Mouse (Mus musculus) left cerebral cortex, adult 11 months (tissue): ENCODE results near the gene Itga1.
A peak's percentile ranks its signal among the peaks of the same experiment; 100 is the strongest.

Experiments
- DNase-seq: peaks from one replicate; pipeline ENCODE4 v3.0.0; 2022; ENCODE audit warnings: low spot score

Itga1 gene

DNA sequence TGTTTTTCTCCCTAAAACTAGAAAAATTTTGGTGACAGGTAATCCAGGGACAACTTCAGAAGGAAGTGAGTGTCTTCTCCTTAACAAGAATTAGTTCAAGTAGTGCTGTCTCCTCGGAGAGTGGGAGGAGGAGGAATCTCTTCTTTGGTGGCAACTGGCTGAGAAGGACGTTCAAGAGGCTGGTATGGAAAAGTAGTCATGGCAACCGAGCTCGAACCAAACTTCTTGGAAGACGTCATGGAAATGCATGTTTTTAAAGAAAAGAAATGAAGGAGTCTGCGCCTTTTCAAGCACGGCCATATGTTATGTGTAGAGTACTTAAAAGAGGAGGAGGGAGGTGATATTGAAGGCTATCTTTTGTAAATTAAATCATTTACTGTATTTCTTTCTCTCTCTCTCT, 49.2 kb downstream of the Itga1 start:
- DNase-seq = peak; percentile 28

DNA sequence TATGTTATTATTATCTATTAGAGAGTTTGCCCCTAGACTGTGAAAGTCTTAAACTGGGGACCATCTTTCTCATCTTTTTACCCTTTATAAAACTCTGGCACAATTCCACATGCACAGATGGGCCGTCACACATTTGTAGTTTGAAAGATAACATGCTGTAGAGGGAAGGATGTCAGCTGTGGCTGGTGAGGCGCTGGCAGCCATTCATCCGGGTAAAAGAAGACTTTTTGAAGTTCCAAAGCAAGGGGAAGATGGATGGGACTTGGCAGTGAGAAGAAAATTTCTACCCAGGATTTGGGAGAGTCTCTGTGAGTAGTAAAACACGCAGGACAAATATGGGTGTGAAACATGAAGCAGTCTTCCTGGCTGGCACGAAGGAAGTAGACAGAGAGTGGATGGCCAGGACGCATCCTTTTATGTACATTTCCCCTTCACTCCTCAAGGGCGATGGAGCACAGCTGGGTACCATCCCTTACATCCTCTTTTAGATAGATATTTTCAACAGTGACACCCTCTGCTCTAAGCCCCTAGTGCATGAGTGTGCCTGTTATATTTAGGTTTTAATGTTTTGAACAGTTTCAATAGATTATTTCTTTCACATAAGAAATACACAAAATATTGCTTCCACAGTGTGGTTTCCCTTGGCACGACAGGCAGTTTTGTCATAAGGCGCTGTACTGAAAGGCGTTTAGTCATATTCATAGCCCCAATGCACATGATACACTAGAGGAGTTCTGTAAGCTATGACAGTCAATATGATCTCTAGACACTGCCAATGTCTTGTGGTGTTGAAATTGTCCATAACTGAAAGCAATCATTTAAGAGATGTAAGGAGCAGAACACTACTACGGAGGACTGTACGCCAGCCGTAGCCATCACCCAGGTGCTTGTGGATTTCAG, 50.9 kb downstream of the Itga1 start:
- DNase-seq = no peak

DNA sequence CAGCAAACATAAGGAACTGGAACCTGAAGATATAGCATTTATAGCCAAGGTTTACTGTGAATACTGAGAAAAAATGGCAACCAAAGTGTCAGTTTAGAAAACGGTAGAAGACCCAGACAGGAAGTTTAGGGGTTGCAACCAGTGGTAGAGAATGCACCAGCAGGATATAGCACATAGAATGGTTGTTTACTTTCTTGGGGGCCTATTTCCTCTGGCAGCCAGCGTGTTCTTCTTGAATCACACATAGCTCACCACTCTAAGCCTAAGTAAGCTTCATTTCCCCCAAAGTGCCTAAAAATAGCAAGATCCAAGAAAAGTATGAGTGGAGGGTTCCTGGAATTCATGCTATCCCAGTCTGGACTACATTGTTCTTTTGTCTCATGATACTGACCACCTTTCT, 59.1 kb downstream of the Itga1 start:
- no peak for DNase-seq

DNA sequence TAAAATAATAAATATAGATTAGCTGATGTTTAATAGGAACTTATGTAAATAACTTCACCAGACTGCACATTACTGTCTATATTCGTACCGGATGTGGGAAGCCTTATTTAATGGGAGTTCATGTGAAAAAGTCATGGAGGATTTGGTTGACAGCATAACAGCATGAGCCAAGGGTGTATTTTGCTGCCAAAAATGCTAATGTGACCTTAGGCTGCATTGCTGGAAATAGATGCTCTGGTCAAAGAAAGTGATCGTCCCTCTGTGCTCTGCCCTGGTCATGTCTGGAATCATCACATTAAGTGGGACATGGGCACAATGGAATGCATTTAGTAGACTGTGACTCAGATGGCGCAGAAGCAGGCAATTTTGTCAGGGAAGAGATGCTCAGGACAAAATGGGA, 64.5 kb downstream of the Itga1 start:
- no peak for DNase-seq

DNA sequence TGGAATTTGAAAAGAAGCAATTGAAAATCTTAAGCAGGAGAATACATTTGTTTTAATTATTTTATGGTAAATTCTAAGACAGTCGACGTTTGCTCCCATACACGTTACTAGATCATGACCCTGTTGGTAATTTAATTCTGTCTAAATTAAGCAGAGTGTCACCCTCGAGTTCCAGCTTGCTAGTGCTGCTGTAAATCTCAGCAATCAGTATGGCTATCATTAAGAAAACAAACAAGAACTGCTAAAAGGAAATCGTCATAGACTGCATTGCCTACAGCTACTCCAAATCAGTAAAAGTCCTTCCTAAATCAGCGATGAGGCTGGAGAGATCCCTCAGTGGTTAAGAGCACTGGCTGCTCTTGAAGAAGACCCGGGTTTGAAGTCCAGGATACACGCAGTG, 66.4 kb downstream of the Itga1 start:
- no peak for DNase-seq

DNA sequence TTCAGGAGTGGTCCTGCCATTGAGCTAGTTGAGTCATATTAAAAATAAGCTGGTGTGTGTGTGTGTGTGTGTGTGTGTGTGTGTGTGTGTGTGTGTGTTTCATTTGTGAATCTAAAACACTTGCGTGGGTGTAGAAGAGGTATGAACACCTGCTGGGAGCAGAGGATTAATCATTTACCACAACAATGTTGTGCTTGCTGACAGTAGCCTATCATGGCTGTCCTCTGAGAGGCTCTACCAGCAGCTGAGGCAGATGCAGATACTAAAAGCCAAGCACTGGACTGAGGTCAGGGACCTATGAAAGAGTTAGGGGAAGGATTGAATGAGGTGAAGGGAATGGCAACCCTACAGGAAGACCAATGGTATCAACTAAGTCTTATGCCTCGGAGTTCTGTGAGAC, 68.6 kb downstream of the Itga1 start:
- DNase-seq = no peak

DNA sequence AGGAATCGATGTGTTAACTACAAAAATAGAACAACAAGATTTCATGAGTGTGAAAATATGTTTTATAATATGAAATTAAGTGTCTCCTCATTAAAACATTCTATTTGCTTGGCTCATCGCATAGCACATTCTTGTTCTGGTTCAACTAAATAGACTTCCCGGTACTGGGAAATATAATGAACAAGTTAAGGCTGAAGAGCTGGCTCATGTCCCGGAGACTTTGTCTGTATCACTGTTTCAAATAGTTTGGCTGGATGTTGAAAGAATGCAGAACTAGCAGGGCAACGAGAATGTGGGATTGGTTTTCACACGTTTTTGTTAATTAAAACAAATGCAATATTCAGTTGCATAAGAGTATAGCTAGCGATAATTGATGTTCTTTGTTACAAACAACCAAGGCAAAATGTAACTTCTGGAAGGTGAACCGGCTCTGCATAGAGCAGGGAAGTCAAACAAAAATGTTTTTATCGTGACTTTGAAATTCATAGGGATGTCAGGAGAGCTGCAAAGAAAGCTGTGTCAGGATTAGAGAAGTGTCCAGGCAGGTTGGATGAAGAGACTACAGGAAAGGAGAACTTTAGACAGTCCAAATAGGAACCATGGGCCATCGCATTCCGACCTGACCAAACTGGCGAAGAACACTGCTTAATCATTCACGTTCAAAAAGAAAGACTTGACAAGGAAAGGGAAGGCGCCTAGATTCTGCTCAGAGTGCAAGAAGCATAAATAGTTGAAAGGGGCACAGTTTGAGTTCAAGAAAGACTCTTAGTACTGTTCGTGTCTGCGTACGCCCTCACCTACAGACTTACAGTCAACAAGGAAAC, 70.4 kb downstream of the Itga1 start:
- DNase-seq = no peak

DNA sequence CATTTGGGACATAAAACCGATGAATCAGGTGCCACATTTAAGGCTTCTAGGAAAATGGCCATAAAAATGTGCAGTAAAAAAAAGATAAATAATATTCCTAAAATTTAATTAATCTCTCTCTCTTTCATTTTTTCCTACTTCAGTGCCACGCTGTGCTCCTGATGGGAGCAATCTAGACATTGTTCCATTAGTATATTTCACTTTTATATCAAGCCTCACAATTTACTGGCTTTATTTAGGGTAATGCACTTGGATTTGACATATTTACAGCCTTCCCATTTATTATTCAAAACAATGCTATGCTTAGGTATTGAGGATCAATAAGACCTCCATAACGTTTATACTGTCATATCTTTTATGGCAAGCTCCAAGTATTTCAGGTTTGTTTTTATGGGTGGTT, 76.4 kb downstream of the Itga1 start:
- no peak for DNase-seq

DNA sequence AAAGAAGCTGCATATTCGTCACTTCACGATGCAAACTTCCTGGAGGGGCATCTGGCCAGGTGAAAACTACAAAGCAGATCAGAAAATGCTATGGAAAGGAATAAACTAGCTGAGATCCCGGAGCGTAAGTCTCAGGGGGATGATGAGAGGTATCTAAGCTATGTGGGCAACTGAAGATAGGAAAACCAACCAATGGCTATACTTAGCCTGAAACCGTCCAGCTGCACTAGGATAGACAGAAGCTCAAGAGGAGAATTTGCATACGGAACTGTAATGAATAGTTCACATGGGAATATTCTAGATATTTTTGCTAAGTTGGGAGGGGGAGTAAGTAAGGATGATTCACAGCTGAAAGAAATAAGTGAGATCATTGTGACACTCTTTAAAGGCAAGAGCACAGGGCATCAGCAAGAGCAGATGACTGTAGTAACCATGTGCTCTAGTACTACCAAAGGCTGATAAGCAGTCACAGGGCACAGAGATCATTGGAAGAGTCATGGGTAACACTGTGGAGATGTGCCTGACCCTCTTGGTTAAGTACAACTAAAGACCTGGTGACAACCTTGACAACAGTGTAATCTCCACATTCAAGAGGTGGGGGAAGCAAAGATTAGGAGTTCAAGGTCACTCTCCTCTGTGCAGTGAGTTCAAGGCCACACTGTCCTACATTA, 79.5 kb downstream of the Itga1 start:
- DNase-seq = no peak

DNA sequence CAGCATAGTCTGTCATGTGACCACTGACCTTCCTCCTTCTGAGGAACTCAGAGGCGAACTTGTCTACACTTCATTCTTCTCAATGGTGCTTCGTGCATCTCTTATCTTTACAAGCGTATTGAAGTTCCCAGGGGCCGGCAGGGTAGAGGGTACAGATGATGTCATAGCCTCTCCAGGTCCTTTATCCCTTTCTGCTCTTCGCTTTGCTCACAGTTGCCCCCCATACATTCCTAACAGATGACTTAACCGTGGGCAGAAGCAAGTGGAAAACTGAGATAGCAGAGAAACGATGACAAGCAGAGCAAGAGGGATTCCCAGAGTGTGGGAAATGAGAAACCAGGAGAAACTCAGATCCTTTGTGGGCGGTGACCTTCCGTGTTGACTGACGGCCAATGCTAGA, 80.4 kb downstream of the Itga1 start:
- DNase-seq = no peak

DNA sequence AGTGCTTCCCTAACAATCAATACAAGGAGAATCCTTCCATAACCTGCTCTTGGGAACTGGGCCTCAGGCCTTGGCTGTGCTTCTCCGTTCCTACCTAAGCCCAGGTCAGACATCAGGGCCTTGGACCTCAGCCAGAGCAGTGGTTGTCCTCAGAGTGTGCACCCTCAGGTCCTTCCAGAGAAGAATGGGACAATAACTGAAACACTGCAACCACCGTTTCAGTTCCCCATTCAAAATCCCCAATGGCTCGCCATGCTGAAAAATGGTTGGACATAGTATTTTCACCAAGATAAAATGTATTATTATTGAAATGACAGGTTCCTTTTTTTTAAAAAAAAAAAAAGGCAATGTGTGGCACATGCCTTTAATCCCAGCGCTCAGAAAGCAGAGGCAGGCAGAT, 81.0 kb downstream of the Itga1 start:
- no peak for DNase-seq

DNA sequence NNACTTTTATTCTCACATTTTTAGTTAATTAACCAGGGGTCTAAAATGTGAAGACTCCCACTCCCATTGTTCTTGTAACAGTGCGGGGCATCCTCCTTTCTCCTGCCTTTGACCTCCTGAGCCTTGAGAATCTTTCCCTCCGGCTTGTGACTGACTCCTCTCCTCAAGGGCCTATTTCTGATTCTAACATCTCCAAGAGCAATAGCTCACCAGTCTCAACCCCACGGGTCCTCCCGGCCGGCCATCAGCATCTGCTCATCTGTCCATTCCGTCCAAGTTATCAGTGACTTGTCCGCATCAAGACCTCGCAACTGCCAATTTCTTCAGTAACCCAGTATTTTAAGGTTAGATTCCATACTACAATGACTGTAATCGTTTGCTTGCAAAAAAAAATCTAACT, 84.2 kb downstream of the Itga1 start:
- DNase-seq = no peak

DNA sequence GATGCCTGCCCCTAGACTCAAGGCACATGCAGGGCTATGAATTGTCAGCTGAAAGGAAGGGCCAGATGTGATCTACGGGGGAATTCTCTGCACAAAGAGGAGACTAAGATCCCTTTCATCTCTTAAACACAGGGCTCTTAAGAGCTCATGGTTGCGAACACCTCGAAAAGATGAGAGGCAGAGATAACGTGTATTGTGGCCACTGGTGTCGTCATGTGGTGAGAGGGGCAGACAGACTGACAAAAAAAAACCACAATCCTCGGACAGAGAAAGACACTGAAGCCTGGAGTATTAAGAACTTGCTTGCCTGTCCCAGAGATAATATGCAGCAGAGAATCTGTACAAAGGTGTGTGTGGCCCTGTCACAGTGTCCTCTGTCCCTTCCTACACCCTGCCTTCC, 90.2 kb downstream of the Itga1 start:
- DNase-seq = no peak

DNA sequence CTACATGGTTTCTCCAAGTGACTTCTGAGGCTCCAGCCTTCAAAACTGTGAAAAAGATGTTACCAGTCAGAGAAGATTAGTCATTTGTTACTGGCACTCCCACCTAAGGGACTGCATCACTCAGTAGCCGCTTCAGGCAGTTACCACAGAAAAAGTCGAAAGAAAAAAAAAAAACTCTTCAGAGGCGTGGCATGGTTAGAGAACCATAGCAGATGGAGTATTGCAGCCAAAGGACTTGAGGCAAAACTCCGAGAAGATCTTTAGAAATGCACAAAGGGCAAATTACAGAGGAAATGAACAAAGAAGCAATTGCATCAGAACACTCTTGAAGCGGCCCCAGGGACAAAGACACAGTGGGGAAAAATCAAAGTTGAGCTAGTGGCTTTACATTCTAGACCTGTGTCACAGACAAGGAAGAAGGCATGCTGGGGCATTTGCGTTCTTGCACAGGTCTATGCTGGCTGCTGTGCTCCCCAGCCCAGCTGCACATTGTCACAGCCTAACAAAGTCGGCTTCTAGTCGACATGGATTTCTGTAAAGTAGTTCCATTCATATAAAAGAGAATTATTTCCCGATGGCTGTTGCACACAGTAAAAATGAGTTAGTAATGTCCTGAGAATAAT, 95.4 kb downstream of the Itga1 start:
- DNase-seq = no peak

DNA sequence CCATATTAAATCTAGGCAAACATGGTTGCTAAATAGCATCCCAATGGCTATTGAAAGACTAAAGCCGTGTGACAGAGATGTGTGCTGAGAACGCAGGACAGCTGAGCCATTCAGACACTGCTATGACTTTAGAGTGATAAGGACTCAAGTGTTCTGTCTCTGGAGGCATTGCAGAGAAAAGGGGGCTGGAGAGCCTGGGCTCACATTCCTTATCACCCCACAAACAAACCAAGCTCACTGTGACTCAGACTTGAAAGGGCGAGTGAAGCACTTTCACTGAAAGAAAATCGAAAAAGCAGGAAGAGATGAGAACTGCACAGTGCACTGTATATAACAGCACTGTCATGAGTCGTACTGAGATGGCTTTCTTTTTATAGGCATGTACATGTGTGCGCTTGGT, 96.4 kb downstream of the Itga1 start:
- DNase-seq = no peak

DNA sequence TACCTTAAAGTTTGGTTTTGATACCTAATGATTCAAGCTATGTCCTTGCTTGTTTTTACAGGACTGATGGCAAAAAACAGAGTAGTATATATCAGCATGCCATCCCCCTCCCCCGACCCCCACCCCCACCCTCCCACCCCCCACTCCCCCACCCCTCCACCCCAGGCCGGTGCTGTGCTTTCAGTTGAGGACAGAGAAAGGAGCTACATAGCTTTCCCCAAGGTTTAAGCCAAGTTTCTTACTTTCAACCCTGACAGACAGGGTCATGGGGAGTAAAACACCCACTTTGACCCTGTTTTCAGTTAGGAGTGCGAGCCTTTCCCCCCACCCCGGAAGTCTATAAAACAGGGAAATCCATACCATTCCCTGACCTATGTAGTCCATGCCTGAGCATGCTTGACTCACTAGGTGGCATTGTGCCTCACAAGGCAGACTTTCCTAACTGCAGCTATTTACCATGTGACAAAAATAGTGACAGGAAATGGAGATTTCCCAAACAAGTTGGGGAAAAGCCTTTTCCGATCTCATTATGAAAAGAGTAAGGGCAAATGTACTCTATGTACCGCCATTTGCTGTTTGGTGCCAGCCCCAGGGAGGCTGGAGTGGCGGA, 98.2 kb downstream of the Itga1 start:
- no peak for DNase-seq

DNA sequence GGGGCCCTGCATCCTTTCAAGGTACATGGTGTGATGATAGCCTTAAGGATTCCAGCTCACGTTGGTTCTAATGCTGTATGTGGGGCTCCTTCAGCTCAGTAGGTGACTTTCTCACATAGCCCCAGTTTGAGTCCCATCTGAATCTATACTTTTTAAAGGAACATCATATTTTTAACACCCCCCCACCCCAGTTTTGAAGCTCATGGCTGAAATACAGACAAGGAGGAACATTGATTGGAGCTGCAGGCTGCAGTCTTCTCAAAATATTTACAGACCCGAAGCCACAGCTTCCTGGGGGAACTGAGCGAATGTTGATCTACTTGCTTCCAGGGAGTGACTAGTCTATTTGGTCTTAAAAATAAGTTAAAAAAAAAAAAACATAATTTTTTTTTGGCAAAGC, 98.9 kb downstream of the Itga1 start:
- no peak for DNase-seq

DNA sequence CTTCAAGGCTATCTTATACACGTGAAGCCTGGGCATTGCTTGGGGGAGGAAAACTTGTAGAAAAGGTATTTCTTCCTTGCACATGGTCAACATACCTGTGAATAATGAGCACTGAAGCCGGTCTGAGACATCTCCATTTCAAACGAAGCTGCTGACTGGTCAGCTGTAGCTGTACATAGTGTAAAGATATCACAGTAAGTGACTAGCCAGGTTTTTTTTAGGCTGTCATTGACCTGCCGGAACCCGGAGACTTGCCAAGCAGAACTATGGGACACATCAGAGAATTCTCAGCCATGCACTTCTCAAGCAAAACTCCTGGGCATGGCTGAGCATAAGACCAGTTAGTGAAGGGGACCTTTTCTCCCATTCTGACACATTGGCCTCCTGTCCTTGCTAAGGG, 99.6 kb downstream of the Itga1 start:
- DNase-seq = no peak

DNA sequence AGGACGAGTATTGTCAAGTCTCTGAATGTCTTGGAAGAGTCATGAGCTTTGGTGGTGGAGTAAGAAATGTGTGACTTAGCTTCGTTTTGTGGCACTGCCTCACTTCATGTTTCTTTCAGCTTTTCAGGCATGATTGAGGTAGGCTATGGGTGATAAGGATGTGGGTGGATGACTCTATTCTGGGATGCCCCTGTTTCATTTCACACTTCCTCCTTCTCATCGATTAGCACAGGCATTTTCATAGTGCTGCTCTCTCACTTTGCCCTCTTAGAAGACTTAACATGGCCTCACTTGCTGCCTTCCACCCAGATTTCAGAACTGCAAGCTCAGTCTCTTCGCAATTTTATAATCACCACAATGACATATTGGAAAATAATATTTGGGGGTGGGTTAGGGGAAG, 102.2 kb downstream of the Itga1 start:
- no peak for DNase-seq

DNA sequence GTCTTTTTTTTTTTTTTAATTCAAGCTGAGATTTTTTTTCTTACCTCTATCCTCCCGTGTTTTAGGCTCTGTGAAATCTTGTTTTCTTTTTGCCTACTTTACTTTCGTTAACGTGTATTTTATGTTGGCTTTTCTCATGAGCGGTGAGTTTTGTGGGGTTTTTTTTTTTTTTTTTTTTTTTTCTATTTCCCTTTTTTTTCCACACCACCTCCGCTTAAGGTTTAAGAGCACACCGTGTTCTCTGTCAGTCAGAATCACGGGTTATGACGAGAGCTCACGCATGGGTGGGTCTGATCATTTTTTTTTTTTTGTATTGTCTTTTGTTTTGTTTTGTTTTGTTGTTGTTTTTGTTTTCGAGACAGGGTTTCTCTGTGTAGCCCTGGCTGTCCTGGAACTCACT, 103.7 kb downstream of the Itga1 start:
- DNase-seq = no peak

DNA sequence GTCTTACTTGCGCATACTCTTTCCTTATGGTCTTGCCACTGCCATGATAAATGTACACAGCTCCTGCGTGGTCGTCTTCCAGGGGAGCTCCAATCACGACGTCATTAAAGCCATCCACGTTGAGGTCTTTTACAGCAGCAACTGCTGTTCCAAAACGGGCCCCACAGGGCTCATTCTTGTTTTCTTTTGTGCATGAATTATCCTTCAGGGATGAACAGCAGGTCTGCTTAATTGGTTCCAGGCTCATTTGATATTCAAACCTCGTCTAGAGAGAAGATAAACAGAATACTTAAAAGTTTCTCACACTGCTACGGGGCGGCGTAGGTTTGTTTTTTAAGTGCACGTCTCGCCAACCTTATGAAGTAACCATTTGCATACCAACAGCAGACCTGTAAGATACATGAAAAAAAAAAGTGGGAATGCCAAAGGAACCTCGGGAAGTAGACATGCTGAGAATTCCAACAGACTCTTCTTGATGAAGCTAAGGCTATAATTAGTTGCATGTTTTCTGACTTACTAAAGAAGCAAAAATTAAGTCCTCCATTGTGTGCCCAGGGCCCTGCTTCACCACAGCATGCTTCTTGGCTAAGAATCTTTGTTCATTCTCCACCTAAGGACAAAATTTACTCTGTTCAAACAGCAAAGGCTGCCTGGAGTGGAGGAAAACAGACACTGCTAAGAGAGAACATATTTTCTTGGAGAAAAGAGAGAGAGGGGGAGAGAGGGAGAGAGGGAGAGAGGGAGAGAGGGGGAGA, 109.3 kb downstream of the Itga1 start:
- DNase-seq = no peak
